Mouse (Mus musculus) ES-Bruce4 (cell line): Measurements from ENCODE around the gene Cptp. TPM values are rescaled to one million over a fixed set of nuclear protein-coding genes. Genes with fewer than 3 reads are reported as not detected.

Experiments used
- H3K27ac ChIP-seq: 2 replicates; pipeline ENCODE4 v1.5.1; 2012; ENCODE audit warnings: low read length, inconsistent platforms; ENCODE audit not compliant: insufficient read depth
- H3K27me3 ChIP-seq: 2 replicates; pipeline ENCODE4 v1.6.1; 2012; ENCODE audit warnings: mild to moderate bottlenecking, low read length, inconsistent platforms; ENCODE audit not compliant: control insufficient read depth, poor library complexity, insufficient read depth, severe bottlenecking
- H3K36me3 ChIP-seq: 2 replicates; pipeline ENCODE4 v1.6.1; 2012; ENCODE audit warnings: inconsistent platforms, mild to moderate bottlenecking, low read length, moderate library complexity; ENCODE audit not compliant: control insufficient read depth, poor library complexity, insufficient read depth, severe bottlenecking
- H3K4me1 ChIP-seq: one replicate; pipeline ENCODE4 v1.8.1; 2011; ENCODE audit warnings: low read length; ENCODE audit not compliant: control insufficient read depth, insufficient read depth
- H3K4me3 ChIP-seq: 2 replicates; pipeline ENCODE4 v1.5.1; 2011; ENCODE audit warnings: low read depth, mild to moderate bottlenecking, low read length
- H3K9ac ChIP-seq: 2 replicates; pipeline ENCODE4 v1.6.1; 2012; ENCODE audit warnings: low read depth, mild to moderate bottlenecking, inconsistent platforms; ENCODE audit not compliant: poor library complexity, severe bottlenecking
- H3K9me3 ChIP-seq: replicated peaks from 2 replicates; pipeline ENCODE4 v1.6.1; 2012; ENCODE audit warnings: mild to moderate bottlenecking, low read length, inconsistent platforms; ENCODE audit not compliant: control insufficient read depth, poor library complexity, insufficient read depth, severe bottlenecking
- CTCF ChIP-seq: IDR thresholded peaks from one replicate; pipeline ENCODE4 v1.8.1; 2011; ENCODE audit warnings: low read depth, low read length
- EP300 ChIP-seq: IDR thresholded peaks from 2 replicates; pipeline ENCODE4 v1.6.1; 2011; ENCODE audit warnings: low read depth, low read length; ENCODE audit not compliant: insufficient read depth
- POLR2A ChIP-seq: IDR thresholded peaks from one replicate; pipeline ENCODE4 v1.8.1; 2011; ENCODE audit warnings: low read length; ENCODE audit not compliant: insufficient read depth
- polyA plus RNA-seq: library from polyadenylated mRNA; stranded (reverse); fragments of >200 nt; gene quantifications from 2 replicates; pipeline ENCODE4 v1.2.4, GENCODE M21; 2011; ENCODE audit warnings: low read depth; ENCODE audit not compliant: missing spikeins, insufficient read depth, insufficient read length

Cptp gene
- polyA plus RNA-seq, 1 experiment = 6.0 TPM

DNA sequence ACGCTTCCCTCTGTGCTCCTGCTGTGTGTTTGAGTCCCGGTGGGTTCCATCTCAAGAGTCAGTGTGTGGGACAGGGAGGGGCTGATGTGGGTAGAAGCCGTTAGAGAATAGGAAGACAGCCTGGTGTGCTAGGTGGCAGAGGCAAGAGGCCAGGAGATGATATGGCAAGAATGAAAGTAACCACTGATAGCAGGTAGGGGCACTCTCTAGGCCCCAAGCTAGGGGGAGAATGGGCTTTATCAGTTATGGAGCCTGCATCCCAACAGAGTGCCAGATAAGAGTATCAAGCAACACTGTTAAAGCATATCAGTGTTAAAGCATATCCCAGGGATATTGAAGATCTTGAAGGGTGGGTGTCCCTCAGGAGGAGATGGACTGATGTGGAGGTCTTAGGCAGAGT, 12.4 kb downstream of the Cptp start:
- Histone ChIP-seq H3K9ac (no peak overlapping the region), H3K9me3 (no peaks in the 10 kb centered on the region), H3K36me3 (no peaks in the 10 kb centered on the region), H3K4me1 (no peaks in the 10 kb centered on the region), H3K27me3 (no peaks in the 10 kb centered on the region), H3K27ac (no peak overlapping the region), H3K4me3 (no peak overlapping the region)
- no peak for TF ChIP-seq CTCF
- TF ChIP-seq POLR2A = no peak
- no peak for TF ChIP-seq EP300

DNA sequence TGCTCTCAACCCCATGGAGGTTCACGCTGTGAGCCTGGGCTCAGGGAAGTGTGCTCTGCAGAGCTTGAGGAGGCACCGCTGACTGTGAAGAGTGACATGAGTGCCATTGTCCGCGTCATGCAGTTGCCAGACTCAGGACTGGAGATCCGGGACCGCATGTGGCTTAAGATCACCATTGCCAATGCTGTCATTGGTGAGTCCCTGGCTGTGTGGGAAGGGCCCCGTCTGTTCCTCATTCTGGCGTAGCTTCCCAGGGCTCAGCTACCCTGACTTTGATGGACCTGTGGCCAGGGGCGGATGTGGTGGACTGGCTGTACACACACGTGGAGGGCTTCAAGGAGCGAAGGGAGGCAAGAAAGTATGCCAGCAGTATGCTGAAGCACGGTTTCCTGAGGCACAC, 13.2 kb downstream of the Cptp start:
- no peak for TF ChIP-seq POLR2A
- H3K27me3 ChIP-seq = no peaks in the 10 kb centered on the region
- no peak overlapping the region for H3K27ac ChIP-seq
- no peaks in the 10 kb centered on the region for H3K9me3 ChIP-seq
- no peak overlapping the region for H3K9ac ChIP-seq
- no peaks in the 10 kb centered on the region for H3K4me1 ChIP-seq
- H3K36me3 ChIP-seq = no peaks in the 10 kb centered on the region
- H3K4me3 ChIP-seq = no peak overlapping the region

GRCm38 (mm10) chr4:155854991-155855390, 14.2 kb downstream of the Cptp start:
- Histone ChIP-seq H3K27me3 (no peaks in the 10 kb centered on the region), H3K27ac (no peak overlapping the region), H3K9ac (no peak overlapping the region), H3K4me3 (no peak overlapping the region), H3K4me1 (no peaks in the 10 kb centered on the region), H3K36me3 (no peaks in the 10 kb centered on the region), H3K9me3 (no peaks in the 10 kb centered on the region)
- TF ChIP-seq POLR2A = no peak
- TF ChIP-seq EP300 = no peak
- TF ChIP-seq CTCF = no peak

- H3K36me3 ChIP-seq = no peaks in the 10 kb centered on the region
- H3K27me3 ChIP-seq = no peaks in the 10 kb centered on the region
- no peaks in the 10 kb centered on the region for H3K4me1 ChIP-seq
- TF ChIP-seq CTCF = no peak
- TF ChIP-seq POLR2A = no peak
- TF ChIP-seq EP300 = no peak
- no peak overlapping the region for H3K4me3 ChIP-seq
- no peak overlapping the region for H3K9ac ChIP-seq
- no peak overlapping the region for H3K27ac ChIP-seq
- H3K9me3 ChIP-seq = no peaks in the 10 kb centered on the region
These were observed 15.8 kb downstream of the Cptp start for GRCm38 (mm10) chr4:155853421-155853820.

DNA sequence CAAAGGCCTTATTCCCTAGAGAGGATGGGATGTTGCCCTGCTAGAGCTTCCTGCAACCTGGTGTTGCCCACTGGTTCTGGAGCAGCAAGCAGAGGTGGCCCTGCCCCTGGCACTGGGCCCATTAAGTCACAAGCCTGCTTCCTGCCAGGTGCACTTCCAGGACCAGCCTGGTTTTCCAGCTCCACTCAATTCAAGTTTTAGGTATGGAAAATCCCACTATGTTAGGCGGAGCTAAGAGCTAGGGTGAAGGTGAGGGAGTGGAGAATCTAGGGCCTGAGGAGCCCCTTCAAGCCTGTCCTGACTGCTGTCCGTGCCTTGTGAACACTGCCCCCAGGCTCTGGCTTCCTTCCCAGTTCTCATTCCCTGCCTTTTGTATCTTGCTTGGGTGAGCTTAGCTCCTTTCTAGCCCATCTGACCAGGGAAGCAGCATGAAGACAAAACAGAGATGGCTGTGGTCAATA, 17.3 kb downstream of the Cptp start:
- Histone ChIP-seq H3K9me3 (no peaks in the 10 kb centered on the region), H3K4me1 (no peaks in the 10 kb centered on the region), H3K36me3 (no peaks in the 10 kb centered on the region), H3K27me3 (no peaks in the 10 kb centered on the region), H3K4me3 (no peak overlapping the region), H3K27ac (no peak overlapping the region), H3K9ac (no peak overlapping the region)
- no peak for TF ChIP-seq CTCF
- no peak for TF ChIP-seq POLR2A
- no peak for TF ChIP-seq EP300

- no peaks in the 10 kb centered on the region for H3K36me3 ChIP-seq
- H3K27ac ChIP-seq = no peak overlapping the region
- H3K9ac ChIP-seq = no peak overlapping the region
- H3K27me3 ChIP-seq = no peaks in the 10 kb centered on the region
- H3K4me1 ChIP-seq = no peaks in the 10 kb centered on the region
- no peak overlapping the region for H3K4me3 ChIP-seq
- no peak for TF ChIP-seq CTCF
- no peak for TF ChIP-seq EP300
- TF ChIP-seq POLR2A = no peak
- H3K9me3 ChIP-seq = no peaks in the 10 kb centered on the region
These were observed 17.9 kb downstream of the Cptp start for GRCm38 (mm10) chr4:155851368-155851767.
